Mouse (Mus musculus): ENCODE measurements at regions not wholly inside any gene's neighbourhood (a gene's known extent, or its start where the extent isn't known, plus 50 kb on each side); places are given as distances from the start of the nearest gene placed in this dataset.

- no peak for ATAC-seq (replicated peaks; ENCODE audit: poor library complexity)
Measured at GRCm38 (mm10) chr4:140463296-140463695, 202.5 kb downstream of the Arhgef10l start.

GRCm38 (mm10) chr4:140461317-140461716, 204.5 kb downstream of the Arhgef10l start:
- no peak for ATAC-seq (replicated peaks; ENCODE audit: poor library complexity)

DNA sequence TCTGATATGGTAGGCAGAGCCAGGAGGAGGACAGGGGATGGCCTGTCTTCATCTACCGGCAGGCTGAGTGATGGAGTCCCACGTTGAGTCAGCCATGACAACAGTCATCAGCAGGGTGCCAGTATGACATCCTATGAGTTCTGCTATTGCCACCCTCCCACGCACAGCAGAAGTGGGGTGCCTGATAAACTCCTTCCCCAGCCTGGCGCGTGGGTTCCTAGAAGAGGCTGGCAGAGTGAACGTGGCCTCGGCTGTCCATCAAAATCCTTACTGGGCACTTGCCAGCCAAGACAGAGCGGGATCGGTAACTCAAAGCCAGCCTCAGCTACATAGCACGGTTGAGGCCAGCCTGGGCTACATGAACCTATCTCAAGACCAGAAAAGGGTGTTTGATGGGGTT, 202.5 kb upstream of the Igsf21 start:
- no peak for ATAC-seq (replicated peaks; ENCODE audit: poor library complexity)

DNA sequence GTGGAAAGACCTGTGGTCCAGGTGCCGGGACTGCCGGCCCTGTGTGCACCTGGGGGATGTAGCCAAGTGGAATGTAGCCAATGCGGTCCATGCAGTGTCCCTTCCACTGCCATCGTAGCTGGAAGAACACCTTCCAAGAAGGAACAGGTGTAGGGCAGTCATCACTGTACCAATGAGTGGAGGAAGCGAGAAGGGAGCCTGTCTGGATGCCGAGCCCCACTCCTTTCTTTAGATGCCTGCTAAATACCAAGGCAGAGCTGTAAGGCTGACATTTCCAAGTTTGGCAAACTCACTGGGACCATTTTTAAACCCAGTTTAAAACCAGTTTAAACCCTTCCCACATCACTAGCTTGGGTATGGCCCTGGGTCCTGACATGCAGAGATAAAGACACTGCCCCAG, 199.9 kb upstream of the Igsf21 start:
- no peak for ATAC-seq (replicated peaks; ENCODE audit: poor library complexity)

- no peak for ATAC-seq (replicated peaks; ENCODE audit: poor library complexity)
Measured at GRCm38 (mm10) chr4:140445931-140446330, 199.3 kb upstream of the Igsf21 start.

DNA sequence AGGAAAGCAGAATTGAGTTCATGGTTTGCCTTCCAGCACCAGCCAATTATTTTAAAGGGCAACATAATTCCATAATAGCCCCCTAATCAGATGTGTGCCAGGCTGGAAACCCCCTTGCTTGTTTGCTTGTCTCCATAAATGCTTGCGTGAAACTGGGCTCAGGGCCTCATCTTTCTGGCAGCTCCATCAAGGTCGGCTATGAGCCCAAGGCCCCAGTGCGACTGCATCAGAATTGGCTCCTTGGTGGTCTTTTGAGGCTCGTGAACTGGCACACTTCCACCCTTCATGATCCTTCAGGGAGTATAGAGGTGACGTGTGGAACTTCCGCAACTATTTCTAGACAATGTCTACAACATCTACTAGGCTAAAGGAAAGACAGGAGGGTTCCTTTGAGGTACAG, 196.6 kb upstream of the Igsf21 start:
- ATAC-seq (replicated peaks; ENCODE audit: poor library complexity), result no peak

GRCm38 (mm10) chr4:140441805-140442204, 195.2 kb upstream of the Igsf21 start:
- no peak for ATAC-seq (replicated peaks; ENCODE audit: poor library complexity)

GRCm38 (mm10) chr4:140439856-140440255, 193.3 kb upstream of the Igsf21 start:
- peak; percentile 58 for ATAC-seq (replicated peaks; ENCODE audit: poor library complexity)

GRCm38 (mm10) chr4:140436030-140436429, 189.4 kb upstream of the Igsf21 start:
- ATAC-seq (replicated peaks; ENCODE audit: poor library complexity), result no peak

DNA sequence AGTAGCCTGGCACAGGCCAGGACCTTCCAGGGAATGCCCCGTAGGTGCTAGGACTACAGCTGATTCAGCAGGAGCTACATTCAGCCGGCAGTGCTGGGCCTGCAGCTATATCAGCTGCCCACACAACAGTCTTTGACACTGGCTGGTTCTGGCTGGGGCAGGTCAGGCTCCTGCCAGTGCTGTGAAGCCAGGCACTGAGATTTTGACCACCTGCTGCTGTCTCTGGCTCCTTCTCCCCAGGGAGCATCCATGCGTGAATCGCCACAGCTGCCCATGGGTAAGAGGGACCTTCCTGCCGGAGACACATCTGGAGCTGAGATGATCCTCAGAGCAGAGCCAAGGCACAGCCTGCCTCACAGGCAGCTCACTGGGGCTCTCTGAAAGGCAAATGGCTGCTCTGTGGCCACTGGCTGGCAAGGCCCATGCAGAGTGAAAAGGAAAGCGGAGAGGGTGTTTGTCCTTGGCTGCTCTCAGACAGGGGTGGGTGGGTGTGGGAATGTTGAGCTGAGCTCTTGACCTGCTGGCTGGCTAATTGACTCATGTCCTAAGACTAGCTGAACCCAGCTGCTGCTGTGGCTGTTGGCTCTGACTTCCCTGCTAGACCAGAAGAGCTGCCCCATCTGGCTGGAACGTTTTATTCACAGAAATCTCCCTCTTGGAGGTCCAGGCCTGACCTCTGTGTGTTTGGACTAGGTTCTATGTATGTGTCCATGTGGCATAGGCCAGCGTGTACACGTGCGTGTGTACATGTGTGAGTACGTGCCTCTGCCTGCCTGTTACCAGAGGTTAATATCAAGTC, 187.4 kb upstream of the Igsf21 start:
- ATAC-seq (replicated peaks; ENCODE audit: poor library complexity), result no peak

- ATAC-seq (replicated peaks; ENCODE audit: poor library complexity), result no peak
Measured at GRCm38 (mm10) chr4:140432101-140432500, 185.5 kb upstream of the Igsf21 start.

GRCm38 (mm10) chr4:140427039-140427438, 180.5 kb upstream of the Igsf21 start:
- no peak for ATAC-seq (replicated peaks; ENCODE audit: poor library complexity)

GRCm38 (mm10) chr4:140423791-140424190, 177.2 kb upstream of the Igsf21 start:
- ATAC-seq (replicated peaks; ENCODE audit: poor library complexity), result no peak

DNA sequence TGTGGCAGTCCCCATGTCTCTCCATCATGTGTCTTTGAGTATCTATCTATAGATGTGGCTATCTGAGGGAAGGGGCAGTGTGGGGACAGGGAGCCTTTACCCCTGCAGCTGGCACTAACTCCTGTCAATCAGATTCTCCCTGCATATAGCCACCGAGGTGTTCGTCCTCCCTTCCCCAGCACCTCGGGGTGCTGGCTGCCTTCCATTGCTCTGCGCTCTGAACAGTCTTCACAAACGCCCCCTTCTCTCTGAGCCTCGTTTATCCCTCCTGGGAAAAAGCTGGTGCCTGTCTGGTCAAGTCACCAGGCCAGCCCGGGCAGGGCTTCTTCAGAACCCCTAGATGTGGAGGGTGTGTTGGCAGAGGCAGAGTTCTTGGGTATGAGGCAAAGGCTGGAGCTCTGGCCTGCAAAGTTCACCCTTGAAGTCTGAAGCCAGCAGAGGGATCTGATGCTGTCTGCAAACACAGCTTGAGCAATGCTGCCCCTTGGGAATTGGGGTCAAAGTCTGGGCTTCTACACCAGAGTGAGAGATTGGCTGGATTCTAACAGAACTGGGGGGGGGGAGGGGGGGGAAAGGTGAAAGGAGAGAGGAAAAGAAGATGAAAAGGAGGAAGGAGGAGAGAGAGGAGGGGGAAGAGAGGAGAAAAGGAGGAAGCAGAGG, 175.5 kb upstream of the Igsf21 start:
- no peak for ATAC-seq (replicated peaks; ENCODE audit: poor library complexity)

- ATAC-seq (replicated peaks; ENCODE audit: poor library complexity), result no peak
Measured at GRCm38 (mm10) chr4:140419720-140420412, 173.3 kb upstream of the Igsf21 start.

GRCm38 (mm10) chr4:140412312-140412930, 165.8 kb upstream of the Igsf21 start:
- no peak for ATAC-seq (replicated peaks; ENCODE audit: poor library complexity)

GRCm38 (mm10) chr4:140408446-140408845, 161.9 kb upstream of the Igsf21 start:
- ATAC-seq (replicated peaks; ENCODE audit: poor library complexity), result no peak

- ATAC-seq (replicated peaks; ENCODE audit: poor library complexity), result no peak
Measured at GRCm38 (mm10) chr4:140406913-140407312, 160.3 kb upstream of the Igsf21 start.

DNA sequence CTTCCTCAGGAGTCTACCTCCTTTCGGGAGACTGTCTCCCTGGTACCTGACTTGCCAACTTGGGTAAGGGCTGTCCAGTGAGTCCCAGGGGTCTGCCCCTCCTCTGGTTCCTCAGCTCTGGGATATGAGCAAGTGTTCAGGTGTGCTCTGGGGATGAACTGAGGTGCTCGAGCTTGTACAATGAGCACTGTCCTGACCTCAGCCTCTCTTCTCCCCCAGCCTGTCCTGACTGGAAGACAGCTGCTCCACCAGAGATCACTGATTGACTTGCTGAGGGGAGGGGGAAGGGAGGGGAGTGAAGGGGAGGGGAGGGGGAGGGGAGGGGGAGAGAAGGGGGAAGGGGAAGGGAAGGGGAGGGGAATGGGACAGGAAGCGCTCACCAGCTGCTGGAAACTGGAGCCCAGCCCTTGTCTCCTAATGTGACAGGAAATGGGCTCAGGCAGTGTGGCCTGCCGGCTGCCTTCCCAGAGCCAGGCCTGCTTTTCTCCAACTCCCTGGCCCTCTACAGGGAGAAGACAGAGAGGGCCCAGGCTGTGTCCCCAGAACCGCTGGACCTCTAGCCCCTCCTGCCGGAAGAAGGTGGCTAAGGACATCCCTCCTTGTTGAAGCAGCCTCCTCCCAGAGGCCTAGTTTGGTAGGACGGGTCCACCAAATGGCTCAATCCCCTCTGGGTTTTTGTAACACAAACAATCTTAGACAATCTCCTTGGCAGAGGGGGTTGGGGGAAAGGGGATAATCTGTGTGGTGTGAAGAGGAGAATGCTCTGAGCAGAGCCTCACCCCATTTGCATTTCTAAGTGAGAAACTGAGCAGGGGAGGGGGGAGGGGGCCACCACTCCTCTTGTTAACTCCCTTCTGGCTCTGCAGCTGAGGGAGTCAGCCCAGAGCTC, 159.7 kb upstream of the Igsf21 start:
- ATAC-seq (replicated peaks; ENCODE audit: poor library complexity), result no peak

- ATAC-seq (replicated peaks; ENCODE audit: poor library complexity), result no peak
Measured at GRCm38 (mm10) chr4:140405427-140405826, 158.8 kb upstream of the Igsf21 start.
